Mouse (Mus musculus) CD4-positive, CD25-positive, alpha-beta regulatory T cell, adult 9 weeks (primary cell): ENCODE data around the gene Cfhr1. TPM values are rescaled to one million over a fixed set of nuclear protein-coding genes. Genes with fewer than 3 reads are reported as not detected.

Experiments
- polyA plus RNA-seq: library from polyadenylated mRNA; unstranded; fragments of 100-300 nt; shearing (Covaris generic); gene quantifications from one replicate; pipeline ENCODE4 v1.2.1, GENCODE M21; 2017

The Cfhr1 gene
- polyA plus RNA-seq = not detected

DNA sequence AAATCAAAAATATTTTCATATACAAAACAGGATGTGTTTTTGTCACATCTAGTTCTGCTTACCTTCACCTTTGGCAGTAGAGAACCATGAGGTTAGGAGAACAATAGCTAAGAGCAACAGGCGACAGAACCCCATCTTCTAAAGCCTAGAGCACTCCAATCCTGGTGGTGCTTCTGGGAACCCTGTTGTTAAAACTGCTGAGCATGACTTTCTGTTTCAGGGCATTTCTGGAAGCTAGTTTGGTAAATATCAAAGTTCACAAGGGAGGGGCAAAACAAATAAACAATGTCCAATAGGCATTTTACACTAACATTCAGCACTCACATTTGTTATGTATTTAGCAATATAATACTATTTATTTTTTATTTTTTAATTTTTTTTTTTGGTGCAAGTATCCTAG, at the start of gene Cfhr1:
Cfhr1 (minus strand) TSS at position 249 of the 400 bp plus-strand sequence.

GRCm38 (mm10) chr1:139501258-139501752, 58.8 kb downstream of the Cfhr1 start, which contains the start of gene F13b:
Gene F13b, plus strand, starts transcription at chr1:139501702.

Other genes with a start within 250 kb of the Cfhr1 start
- 0.06 TPM for gene Crb1, start 183.2 kb downstream of the Cfhr1 start, polyA plus RNA-seq
- gene Zbtb41, start 138.0 kb downstream of the Cfhr1 start, polyA plus RNA-seq = 11.2 TPM
- 0.69 TPM for gene Aspm, start 105.5 kb downstream of the Cfhr1 start, polyA plus RNA-seq
- not detected for gene F13b, start 58.6 kb downstream of the Cfhr1 start, polyA plus RNA-seq
- not detected for gene Gm4788, start 221.0 kb upstream of the Cfhr1 start, polyA plus RNA-seq